Mouse (Mus musculus) liver, postnatal 0 days (tissue): ENCODE measurements around the gene 4933428G20Rik.

Experiments used
- CTCF ChIP-seq: sonication (generic); IDR thresholded peaks from 2 replicates; pipeline ENCODE4 v1.5.1; 2016; ENCODE audit warnings: antibody characterized with exemption, low read depth
- EP300 ChIP-seq: IDR thresholded peaks from 2 replicates; pipeline ENCODE4 v1.6.1; 2016; ENCODE audit warnings: antibody characterized with exemption, low read depth, mild to moderate bottlenecking

- no peak for TF ChIP-seq CTCF
- no peak for TF ChIP-seq EP300
These were observed 12.5 kb downstream of the 4933428G20Rik start for GRCm38 (mm10) chr11:97487656-97488055.
